Mouse (Mus musculus): ENCODE measurements around the gene Riok1. TPM values are rescaled to one million over a fixed set of nuclear protein-coding genes. Genes with fewer than 3 reads are reported as not detected.

The Riok1 gene
- polyA plus RNA-seq, 1 experiment from 2014 or later, result 66.8 TPM

- no peak overlapping the region for H3K27ac ChIP-seq
- ATAC-seq (ENCODE audit: low FRiP score), result no peak
- no peak overlapping the region for H3K4me3 ChIP-seq
- H3K9me3 ChIP-seq (replicated peaks), result no peaks in the 10 kb centered on the region
- no peak overlapping the region for H3K9ac ChIP-seq
- H3K4me1 ChIP-seq, result no peaks in the 10 kb centered on the region
- H3K4me2 ChIP-seq (replicated peaks), result no peak overlapping the region
- WGBS, result 84% methylated on average over 4 of the region's 4 CpGs
- no peaks in the 10 kb centered on the region for H3K36me3 ChIP-seq
- H3K27me3 ChIP-seq, result no peaks in the 10 kb centered on the region
These were observed 66.6 kb downstream of the Riok1 start for GRCm38 (mm10) chr13:38103406-38103805.

- Histone ChIP-seq H3K9ac (no peak overlapping the region), H3K4me3 (no peak overlapping the region), H3K36me3 (no peaks in the 10 kb centered on the region), H3K4me2 (replicated peaks) (no peak overlapping the region), H3K27ac (no peak overlapping the region), H3K27me3 (no peaks in the 10 kb centered on the region), H3K4me1 (no peaks in the 10 kb centered on the region), H3K9me3 (replicated peaks) (no peaks in the 10 kb centered on the region)
- 94% methylated on average over 10 of the region's 10 CpGs for WGBS
- ATAC-seq (ENCODE audit: low FRiP score), result no peak
These were observed 67.7 kb downstream of the Riok1 start for GRCm38 (mm10) chr13:38104501-38104900.

- Histone ChIP-seq H3K4me3 (no peak overlapping the region), H3K9me3 (replicated peaks) (no peaks in the 10 kb centered on the region)
- 76% methylated on average over 9 of the region's 9 CpGs for WGBS
These were observed 72.3 kb downstream of the Riok1 start for GRCm38 (mm10) chr13:38109081-38109480.

More at GRCm38 (mm10) chr13:38109081-38109480, 72.3 kb downstream of the Riok1 start:
- Histone ChIP-seq H3K27me3 (no peaks in the 10 kb centered on the region), H3K4me2 (replicated peaks) (no peak overlapping the region), H3K9ac (no peak overlapping the region), H3K36me3 (no peaks in the 10 kb centered on the region), H3K4me1 (no peaks in the 10 kb centered on the region), H3K27ac (no peak overlapping the region)
- ATAC-seq (ENCODE audit: low FRiP score), result no peak

Small RNA genes lying within 50 kb of the gene (microRNA-seq; reads per million reads assigned to microRNA genes)
- gene Gm27387, result not detected

Other genes starting within 250 kb of the Riok1 start
- gene Ssr1, start 42.8 kb upstream of the Riok1 start, polyA plus RNA-seq (2016; fragmentation: Nextera tagmentation; extraction: Ambion mirVana), result 101 and 118 TPM in 2 replicates
- 1.7 and 2.0 TPM in 2 replicates for gene Cage1, start 74 bp downstream of the Riok1 start, polyA plus RNA-seq (2016; fragmentation: Nextera tagmentation; extraction: Ambion mirVana)
- 1.4 and 1.5 TPM in 2 replicates for gene Dsp, start 114.3 kb downstream of the Riok1 start, polyA plus RNA-seq (2016; fragmentation: Nextera tagmentation; extraction: Ambion mirVana)
- gene Snrnp48, start 167.9 kb downstream of the Riok1 start, polyA plus RNA-seq (2016; fragmentation: Nextera tagmentation; extraction: Ambion mirVana), result 36.9 and 37.3 TPM in 2 replicates

Data from hindbrain, embryonic 12.5 days (tissue).